Mouse (Mus musculus): ENCODE data around the gene Zp2.

GRCm38 (mm10) chr7:120080177-120080576, 64.9 kb downstream of the Zp2 start:
- TF ChIP-seq EP300 (IDR thresholded peaks at IDR 0.05; ENCODE audit: low read depth) (no peak), CTCF (IDR thresholded peaks at IDR 0.05; ENCODE audit: low read depth) (no peak)

All from heart, postnatal 0 days (tissue).